Mouse (Mus musculus) spleen, adult 2 months (tissue): Measurements from ENCODE around the gene Gm49321. TPM values are rescaled to one million over a fixed set of nuclear protein-coding genes. Genes with fewer than 3 reads are reported as not detected.

Source experiments
- DNase-seq, 2 experiments: peaks; one replicate each; pipeline versions ENCODE4 v3.0.0 to v3.0.0-alpha.2; 2012 to 2021; ENCODE audit warnings: low spot score in 2 of 2, low read depth in 1 of 2
- H3K27ac ChIP-seq: fragments of 200-500 bp; 2 replicates; pipeline ENCODE4 v1.5.1; 2012; ENCODE audit warnings: low read length, inconsistent platforms; ENCODE audit not compliant: insufficient read depth
- H3K27me3 ChIP-seq: fragments of 200-500 bp; 2 replicates; pipeline ENCODE4 v1.6.1; 2012; ENCODE audit warnings: mild to moderate bottlenecking, moderate library complexity, low read length, inconsistent platforms; ENCODE audit not compliant: control insufficient read depth, insufficient read depth
- H3K36me3 ChIP-seq: fragments of 200-500 bp; 2 replicates; pipeline ENCODE4 v1.6.1; 2012; ENCODE audit warnings: mild to moderate bottlenecking, low read length, inconsistent platforms; ENCODE audit not compliant: control insufficient read depth, insufficient read depth
- H3K4me1 ChIP-seq: fragments of 200-500 bp; 2 replicates; pipeline ENCODE4 v1.6.1; 2011; ENCODE audit warnings: inconsistent platforms; ENCODE audit not compliant: control insufficient read depth, insufficient read depth, insufficient read length
- H3K4me3 ChIP-seq: fragments of 200-500 bp; 2 replicates; pipeline ENCODE4 v1.5.1; 2011; ENCODE audit warnings: mild to moderate bottlenecking, inconsistent platforms; ENCODE audit not compliant: insufficient read depth, insufficient read length; ENCODE audit errors: extremely low read depth
- CTCF ChIP-seq: fragments of 200-500 bp; IDR thresholded peaks from 2 replicates; pipeline ENCODE4 v1.5.1; 2011; ENCODE audit warnings: mild to moderate bottlenecking, inconsistent platforms; ENCODE audit not compliant: insufficient read depth, insufficient read length, insufficient replicate concordance; ENCODE audit errors: extremely low read depth
- POLR2A ChIP-seq: fragments of 200-500 bp; IDR thresholded peaks from 2 replicates; pipeline ENCODE4 v1.6.1; 2011; ENCODE audit warnings: low read depth, low read length, inconsistent platforms
- WGBS: fragments of 180-500 bp; shearing (Covaris S2); methylation state at CpG from one replicate; pipeline ENCODE4 v1.1.7; 2018; 5-methylcytosine and 5-hydroxymethylcytosine counted together
- polyA plus RNA-seq: library from polyadenylated mRNA; depleted of rRNA; stranded (reverse); fragments of >200 nt; gene quantifications from 2 replicates; pipeline ENCODE4 v1.2.3, GENCODE M21; 2012

Gm49321 gene
- polyA plus RNA-seq, 1 experiment: 0.48 TPM

DNA sequence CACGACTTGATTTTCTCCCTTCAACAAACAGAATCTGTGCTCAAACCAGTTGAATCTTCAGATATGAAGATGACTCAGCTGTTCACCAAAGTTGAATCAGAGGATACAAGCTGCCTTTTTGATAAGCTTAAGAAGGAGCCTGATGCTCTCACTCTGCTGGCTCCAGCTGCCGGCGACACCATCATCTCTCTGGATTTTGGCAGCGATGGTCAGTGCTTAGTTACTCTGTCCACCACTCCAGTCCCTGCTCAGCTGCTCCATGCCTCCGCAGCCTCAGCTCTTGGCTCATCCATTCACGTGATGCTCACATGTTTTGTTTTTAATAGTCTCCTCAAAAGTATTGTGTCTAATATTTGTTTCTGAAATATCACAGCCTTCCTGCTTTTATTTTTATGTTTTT, 2.1 kb downstream of the Gm49321 start:
- 87% methylated on average over 6 of the region's 6 CpGs for WGBS
- H3K36me3 ChIP-seq: peaks cover 44% of the 10 kb centered on the region
- no peaks in the 10 kb centered on the region for H3K27me3 ChIP-seq
- no peaks in the 10 kb centered on the region for H3K4me1 ChIP-seq
- no peak for DNase-seq
- H3K4me3 ChIP-seq: no peak overlapping the region
- H3K27ac ChIP-seq: no peak overlapping the region
- TF ChIP-seq CTCF (no peak), POLR2A (no peak)

DNA sequence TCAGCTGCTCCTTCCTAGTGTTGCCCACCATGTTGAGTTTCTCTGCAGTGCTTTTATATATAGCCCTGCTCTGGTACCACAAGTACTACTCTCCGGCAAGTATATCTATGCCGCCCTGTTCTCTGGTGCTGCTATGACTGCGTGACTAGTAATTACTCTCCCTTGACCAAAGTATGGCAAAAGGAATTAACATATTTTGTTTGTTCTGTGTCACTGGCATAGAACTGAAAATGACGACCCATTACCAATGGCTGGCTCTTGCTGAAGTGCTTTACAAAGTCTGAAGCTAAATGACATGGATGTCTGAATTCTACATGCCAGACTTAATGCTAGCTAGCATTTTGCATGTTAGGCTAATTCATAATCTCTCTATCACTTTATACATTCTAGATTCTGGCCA, 11.0 kb downstream of the Gm49321 start:
- TF ChIP-seq CTCF: no peak
- no peak for TF ChIP-seq POLR2A
- no peak for DNase-seq
- no peaks in the 10 kb centered on the region for H3K27me3 ChIP-seq
- no peak overlapping the region for H3K27ac ChIP-seq
- H3K36me3 ChIP-seq: peaks cover 17% of the 10 kb centered on the region
- peaks cover 5% of the 10 kb centered on the region for H3K4me1 ChIP-seq
- no peak overlapping the region for H3K4me3 ChIP-seq
- WGBS: 91% methylated on average over 4 of the region's 4 CpGs

DNA sequence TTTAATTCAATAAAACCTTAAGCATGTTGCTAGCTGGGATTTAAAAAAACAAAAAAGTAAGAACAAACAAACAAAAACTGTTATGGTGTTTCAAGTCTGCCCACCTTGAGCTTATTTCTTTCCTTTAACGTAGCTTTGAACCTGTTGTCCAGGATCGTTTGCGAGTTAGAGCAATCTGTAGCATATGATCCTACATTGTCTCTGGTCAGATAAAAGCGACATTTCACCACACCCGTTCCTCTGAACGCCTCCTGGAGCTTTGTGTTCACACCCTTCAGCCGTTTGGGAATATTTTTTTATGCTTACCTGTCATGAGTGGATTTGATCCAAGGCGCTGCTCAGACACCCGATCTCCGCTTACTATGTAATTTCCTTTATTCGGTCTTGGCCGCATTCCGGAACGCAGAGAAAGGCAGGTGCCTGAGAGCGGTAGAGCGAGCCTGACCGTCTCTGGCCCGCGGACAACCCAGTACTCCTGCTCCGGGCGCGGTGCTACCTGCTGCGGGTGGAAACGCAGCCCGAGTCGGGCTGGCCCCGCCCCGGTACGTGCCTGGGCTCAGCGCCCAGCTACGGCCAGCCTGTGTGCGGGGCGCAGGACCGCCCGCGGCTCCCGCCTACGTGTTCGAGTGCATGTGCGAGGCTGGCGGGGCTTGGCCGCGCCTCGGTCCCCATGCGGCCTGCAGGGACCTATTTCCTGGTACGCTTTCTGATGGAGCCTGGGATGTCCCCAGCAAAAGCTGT, 12.0 kb downstream of the Gm49321 start:
- 16% methylated on average over 46 of the region's 46 CpGs for WGBS
- Histone ChIP-seq H3K27me3 (no peaks in the 10 kb centered on the region), H3K27ac (no peak overlapping the region), H3K4me3 (no peak overlapping the region; the same call in 1 of the 2 replicates), H3K36me3 (peaks cover 13% of the 10 kb centered on the region), H3K4me1 (peaks cover 5% of the 10 kb centered on the region)
- TF ChIP-seq CTCF (no peak), POLR2A (no peak)
- DNase-seq: no peak

DNA sequence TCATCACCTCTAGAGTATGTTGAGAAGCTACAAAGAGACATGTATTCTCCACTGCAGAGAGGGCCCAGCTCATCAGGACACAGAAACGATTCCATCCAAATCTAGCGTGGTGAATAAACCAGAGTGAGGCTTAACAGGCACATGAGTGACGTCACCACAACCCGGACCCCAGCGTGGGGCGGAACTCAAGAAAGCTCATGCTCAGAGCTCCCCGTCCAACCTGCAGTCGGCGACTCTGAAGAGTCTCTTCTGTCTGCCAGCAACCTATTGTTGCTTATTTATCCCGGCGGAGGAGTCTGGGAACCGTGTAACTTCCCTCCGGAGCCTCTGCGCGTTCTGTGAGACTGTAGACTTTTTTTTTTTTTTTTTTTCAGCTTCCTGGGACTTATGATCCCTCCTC, 15.4 kb downstream of the Gm49321 start:
- no peaks in the 10 kb centered on the region for H3K27me3 ChIP-seq
- peak overlapping the region; percentile 46 for H3K4me3 ChIP-seq
- H3K36me3 ChIP-seq: peaks cover 3% of the 10 kb centered on the region
- peaks cover 5% of the 10 kb centered on the region for H3K4me1 ChIP-seq
- no peak overlapping the region for H3K27ac ChIP-seq
- 13% methylated on average over 15 of the region's 15 CpGs for WGBS
- TF ChIP-seq POLR2A (no peak), CTCF (no peak)
- DNase-seq: peak in 1 of 2 experiments; percentile 47

DNA sequence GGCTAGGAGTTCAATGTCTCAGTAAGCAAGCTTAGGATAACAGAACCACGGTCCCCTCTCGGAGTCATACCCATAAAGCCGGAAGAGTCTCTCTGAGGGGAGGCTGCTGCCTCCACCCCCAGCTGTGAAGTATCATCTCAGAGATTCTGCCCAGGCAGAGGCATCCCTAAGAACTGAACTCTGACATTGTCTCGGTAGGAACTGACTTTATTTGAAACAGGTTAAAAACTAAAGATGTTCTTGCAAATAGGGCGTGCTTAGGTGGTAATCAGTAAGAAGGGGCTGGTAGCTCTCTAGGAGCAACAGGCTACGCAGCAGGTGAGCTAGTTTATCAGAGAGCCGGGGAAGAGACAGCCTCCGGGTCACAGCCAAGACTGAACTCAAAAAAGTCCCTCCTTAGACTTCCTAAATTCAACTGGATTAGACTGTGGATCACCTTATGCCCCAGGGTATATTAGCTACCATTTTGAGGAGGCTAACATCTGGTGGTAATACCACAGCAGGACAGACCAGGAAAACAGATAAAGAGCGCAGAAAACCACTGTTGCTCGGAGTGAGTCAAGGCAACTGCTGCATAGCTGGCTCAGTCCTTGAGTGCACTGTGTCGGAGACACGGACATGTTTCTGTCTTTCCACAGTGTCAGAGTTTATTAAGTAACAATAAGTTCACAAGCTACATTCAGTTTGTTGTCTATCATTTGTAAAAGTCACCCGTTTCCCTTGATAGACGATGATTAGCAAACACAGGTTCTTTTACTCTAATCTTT, 16.1 kb downstream of the Gm49321 start:
- no peak for TF ChIP-seq POLR2A
- no peak for TF ChIP-seq CTCF
- no peak overlapping the region for H3K4me3 ChIP-seq
- no peaks in the 10 kb centered on the region for H3K27me3 ChIP-seq
- whole genome bisulfite sequencing: 55% methylated on average over 14 of the region's 14 CpGs
- peaks cover 5% of the 10 kb centered on the region for H3K4me1 ChIP-seq
- no peak overlapping the region for H3K27ac ChIP-seq
- H3K36me3 ChIP-seq: peaks cover 1% of the 10 kb centered on the region; the same call in 1 of the 2 replicates
- no peak for DNase-seq

DNA sequence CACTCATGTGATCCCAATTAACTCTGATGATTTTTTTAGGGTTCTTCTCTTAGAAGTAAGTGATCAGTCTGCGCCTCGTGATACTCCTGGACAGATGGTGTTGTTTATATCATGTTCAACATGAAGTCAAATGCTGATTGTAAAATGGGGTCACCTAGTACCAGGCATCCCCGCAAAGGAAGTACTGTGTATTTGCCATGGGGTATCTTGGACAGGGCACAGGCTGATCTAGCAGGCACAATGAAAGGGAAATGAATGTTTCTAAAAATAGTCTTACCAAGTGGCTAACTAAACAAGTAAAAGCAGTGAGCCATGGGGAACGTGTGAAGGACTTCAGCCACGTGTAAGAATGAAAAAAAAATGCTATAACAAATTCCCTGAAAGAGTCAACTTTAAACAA, 17.3 kb downstream of the Gm49321 start:
- DNase-seq: no peak
- Histone ChIP-seq H3K4me1 (peaks cover under 1% of the 10 kb centered on the region; the same call in 1 of the 2 replicates), H3K36me3 (no peaks in the 10 kb centered on the region), H3K27me3 (no peaks in the 10 kb centered on the region), H3K4me3 (no peak overlapping the region), H3K27ac (no peak overlapping the region)
- TF ChIP-seq CTCF (no peak), POLR2A (no peak)
- WGBS: 40% methylated on average over 5 of the region's 5 CpGs
